Mouse (Mus musculus) thymus, adult 2 months (tissue): ENCODE results near the gene Utrn.

ENCODE experiments used
- CTCF ChIP-seq: fragments of 200-500 bp; IDR thresholded peaks from 2 replicates; pipeline ENCODE4 v1.5.1; 2012; ENCODE audit warnings: mild to moderate bottlenecking, control low read depth, low read length, moderate library complexity, borderline replicate concordance; ENCODE audit not compliant: control insufficient read depth, poor library complexity, insufficient read depth; ENCODE audit errors: extremely low read depth
- POLR2A ChIP-seq: fragments of 200-500 bp; IDR thresholded peaks from 2 replicates; pipeline ENCODE4 v1.6.1; 2012; ENCODE audit warnings: mild to moderate bottlenecking, low read length, control low read depth, moderate library complexity; ENCODE audit not compliant: control insufficient read depth, poor library complexity, insufficient read depth; ENCODE audit errors: extremely low read depth

DNA sequence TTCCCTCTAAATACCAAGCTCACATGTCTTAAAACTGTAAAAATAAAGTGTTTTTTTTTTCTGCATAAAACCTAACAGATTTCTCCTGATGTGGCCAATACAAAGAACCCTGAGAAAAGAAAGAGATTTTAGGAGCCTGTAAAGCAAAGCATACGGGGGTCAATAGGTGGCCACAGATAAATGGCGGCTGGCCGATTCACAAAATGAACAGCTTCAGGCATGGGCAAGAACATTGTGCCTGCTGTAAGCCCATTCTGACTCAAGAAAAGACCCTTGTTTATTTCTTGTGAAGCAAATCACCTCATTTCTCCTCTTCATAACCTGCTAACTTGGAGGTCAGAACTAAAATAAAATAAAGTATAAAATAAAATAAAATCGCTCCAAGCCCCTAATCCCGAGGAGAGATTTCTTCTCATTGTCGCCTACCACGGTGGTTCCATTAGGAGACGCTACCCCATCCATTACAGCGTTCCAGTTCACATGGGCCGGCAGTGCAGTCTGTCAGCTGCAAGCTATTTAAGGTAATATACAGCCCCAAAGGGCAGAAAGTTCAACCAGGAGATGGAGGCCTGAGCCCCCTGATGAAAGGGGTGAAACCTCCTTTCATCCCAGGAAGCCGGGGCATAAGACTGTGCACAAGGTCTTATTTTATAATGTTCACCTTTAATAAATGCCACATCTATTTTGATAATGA is 316.8 kb downstream of the Utrn start:
- no peak for TF ChIP-seq CTCF
- TF ChIP-seq POLR2A, result no peak
